Mouse (Mus musculus): ENCODE data around the gene Fbxl12.

Fbxl12 gene

DNA sequence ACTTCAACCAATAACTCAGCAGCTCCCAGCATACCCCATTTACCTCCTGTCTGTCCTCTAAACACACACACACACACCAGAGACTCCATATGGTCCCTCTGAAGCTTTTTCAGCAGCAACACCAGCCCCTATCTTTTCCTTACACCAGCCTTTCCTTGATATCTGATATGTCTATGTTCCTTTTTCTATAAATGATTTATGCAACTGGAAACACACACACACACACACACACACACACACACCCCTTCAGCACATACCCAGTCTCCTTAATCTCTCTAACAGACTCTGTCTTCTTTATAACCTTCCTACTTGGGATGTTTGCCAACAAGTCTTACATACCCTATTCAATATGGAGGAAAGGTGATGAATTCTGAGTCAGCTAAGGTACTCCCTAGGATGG is 73.5 kb downstream of the Fbxl12 start:
- DNase-seq (ENCODE audit: low read depth, low spot score), result no peak

Measured in R1 (cell line).